Mouse (Mus musculus) ES-Bruce4 (cell line): ENCODE results near the gene Ccnj. TPM values are rescaled to one million over a fixed set of nuclear protein-coding genes. Genes with fewer than 3 reads are reported as not detected.

Experiments used
- H3K27ac ChIP-seq: 2 replicates; pipeline ENCODE4 v1.5.1; 2012; ENCODE audit warnings: low read length, inconsistent platforms; ENCODE audit not compliant: insufficient read depth
- H3K27me3 ChIP-seq: 2 replicates; pipeline ENCODE4 v1.6.1; 2012; ENCODE audit warnings: mild to moderate bottlenecking, low read length, inconsistent platforms; ENCODE audit not compliant: control insufficient read depth, poor library complexity, insufficient read depth, severe bottlenecking
- H3K36me3 ChIP-seq: 2 replicates; pipeline ENCODE4 v1.6.1; 2012; ENCODE audit warnings: inconsistent platforms, mild to moderate bottlenecking, low read length, moderate library complexity; ENCODE audit not compliant: control insufficient read depth, poor library complexity, insufficient read depth, severe bottlenecking
- H3K4me1 ChIP-seq: one replicate; pipeline ENCODE4 v1.8.1; 2011; ENCODE audit warnings: low read length; ENCODE audit not compliant: control insufficient read depth, insufficient read depth
- H3K4me3 ChIP-seq: 2 replicates; pipeline ENCODE4 v1.5.1; 2011; ENCODE audit warnings: low read depth, mild to moderate bottlenecking, low read length
- H3K9ac ChIP-seq: 2 replicates; pipeline ENCODE4 v1.6.1; 2012; ENCODE audit warnings: low read depth, mild to moderate bottlenecking, inconsistent platforms; ENCODE audit not compliant: poor library complexity, severe bottlenecking
- H3K9me3 ChIP-seq: replicated peaks from 2 replicates; pipeline ENCODE4 v1.6.1; 2012; ENCODE audit warnings: mild to moderate bottlenecking, low read length, inconsistent platforms; ENCODE audit not compliant: control insufficient read depth, poor library complexity, insufficient read depth, severe bottlenecking
- CTCF ChIP-seq: IDR thresholded peaks from one replicate; pipeline ENCODE4 v1.8.1; 2011; ENCODE audit warnings: low read depth, low read length
- EP300 ChIP-seq: IDR thresholded peaks from 2 replicates; pipeline ENCODE4 v1.6.1; 2011; ENCODE audit warnings: low read depth, low read length; ENCODE audit not compliant: insufficient read depth
- POLR2A ChIP-seq: IDR thresholded peaks from one replicate; pipeline ENCODE4 v1.8.1; 2011; ENCODE audit warnings: low read length; ENCODE audit not compliant: insufficient read depth
- polyA plus RNA-seq: library from polyadenylated mRNA; stranded (reverse); fragments of >200 nt; gene quantifications from 2 replicates; pipeline ENCODE4 v1.2.4, GENCODE M21; 2011; ENCODE audit warnings: low read depth; ENCODE audit not compliant: missing spikeins, insufficient read depth, insufficient read length

The Ccnj gene
- polyA plus RNA-seq, 1 experiment = 9.4 TPM

DNA sequence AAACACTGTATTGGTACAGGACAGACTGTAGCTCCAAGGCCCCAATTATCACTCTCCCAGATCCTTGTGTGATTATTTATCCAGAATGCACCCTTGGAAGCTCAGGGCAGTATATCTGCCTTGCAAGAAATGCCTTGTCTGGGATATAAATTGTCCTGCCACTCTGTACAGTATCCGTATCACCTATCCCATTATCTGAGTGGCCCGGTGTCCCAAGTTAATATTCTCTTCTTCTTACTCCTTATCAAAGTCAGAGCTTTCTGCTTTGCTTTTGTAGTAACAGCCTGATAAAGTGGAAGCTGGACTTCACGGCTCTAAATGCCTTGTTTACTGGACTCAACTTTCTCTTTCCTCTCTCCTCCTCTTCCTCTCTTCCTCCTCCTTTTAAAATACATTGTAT, 18.3 kb upstream of the Ccnj start:
- Histone ChIP-seq H3K27ac (no peak overlapping the region), H3K9ac (no peak overlapping the region)
- TF ChIP-seq POLR2A (no peak), EP300 (no peak), CTCF (no peak)

DNA sequence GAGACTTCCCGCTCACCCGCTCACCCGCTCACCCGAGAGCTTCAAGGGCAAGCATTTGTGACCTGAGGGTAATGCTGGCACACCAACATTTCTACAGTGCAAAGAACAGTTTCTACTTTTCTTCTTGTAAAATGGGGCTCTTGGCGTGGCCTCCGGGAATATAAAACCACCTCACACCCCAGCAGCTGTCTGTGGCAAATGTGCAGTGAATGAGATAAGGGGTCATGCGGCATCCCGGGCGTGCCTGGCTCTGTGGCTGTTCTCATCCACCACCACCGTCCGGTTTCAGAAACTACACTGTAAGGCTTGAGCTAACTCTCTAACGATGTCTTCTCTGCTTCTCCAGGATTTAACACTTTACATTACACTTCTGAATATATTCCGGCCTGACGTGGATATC, 17.7 kb upstream of the Ccnj start:
- no peaks in the 10 kb centered on the region for H3K9me3 ChIP-seq
- no peak overlapping the region for H3K4me3 ChIP-seq
- TF ChIP-seq EP300 (no peak), CTCF (no peak), POLR2A (no peak)
- no peaks in the 10 kb centered on the region; the same call in 1 of the 2 replicates for H3K27me3 ChIP-seq
- H3K27ac ChIP-seq = no peak overlapping the region
- no peaks in the 10 kb centered on the region for H3K36me3 ChIP-seq
- no peaks in the 10 kb centered on the region for H3K4me1 ChIP-seq
- no peak overlapping the region for H3K9ac ChIP-seq

More for the DNA sequence above, 18.3 kb upstream of the Ccnj start:
- H3K36me3 ChIP-seq = no peaks in the 10 kb centered on the region
- H3K27me3 ChIP-seq = no peaks in the 10 kb centered on the region; the same call in 1 of the 2 replicates
- H3K4me1 ChIP-seq = no peaks in the 10 kb centered on the region
- H3K4me3 ChIP-seq = no peak overlapping the region
- H3K9me3 ChIP-seq = no peaks in the 10 kb centered on the region

DNA sequence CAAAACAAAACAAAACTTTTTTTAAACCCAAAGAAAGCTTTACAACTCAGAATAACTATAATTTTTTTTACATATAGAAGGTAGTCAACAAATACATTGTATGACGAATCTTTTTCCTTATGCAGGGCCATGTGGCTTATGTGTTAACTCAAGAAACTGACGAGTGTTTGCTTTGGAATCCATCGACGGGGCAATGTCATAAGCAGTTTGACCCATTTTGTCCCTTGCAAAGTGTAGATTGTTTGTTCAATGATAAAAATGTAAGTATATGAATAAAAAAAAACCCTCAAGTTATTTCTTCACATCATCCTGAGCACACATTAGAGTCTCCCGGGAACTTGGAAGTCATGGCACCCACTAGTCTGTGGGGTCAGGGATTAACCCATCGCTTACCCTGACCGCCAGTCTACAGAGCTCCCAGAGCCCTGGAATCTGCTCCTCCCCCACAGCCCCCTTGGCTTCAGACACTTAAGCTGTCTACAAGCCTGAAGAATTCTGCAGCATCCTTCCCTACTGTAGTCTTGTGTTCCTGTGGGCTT, 15.4 kb upstream of the Ccnj start:
- Histone ChIP-seq H3K27ac (no peak overlapping the region), H3K9ac (no peak overlapping the region), H3K36me3 (no peaks in the 10 kb centered on the region), H3K9me3 (no peaks in the 10 kb centered on the region), H3K4me3 (no peak overlapping the region), H3K4me1 (no peaks in the 10 kb centered on the region), H3K27me3 (no peaks in the 10 kb centered on the region; the same call in 1 of the 2 replicates)
- TF ChIP-seq CTCF = no peak
- TF ChIP-seq EP300 = no peak
- TF ChIP-seq POLR2A = no peak

DNA sequence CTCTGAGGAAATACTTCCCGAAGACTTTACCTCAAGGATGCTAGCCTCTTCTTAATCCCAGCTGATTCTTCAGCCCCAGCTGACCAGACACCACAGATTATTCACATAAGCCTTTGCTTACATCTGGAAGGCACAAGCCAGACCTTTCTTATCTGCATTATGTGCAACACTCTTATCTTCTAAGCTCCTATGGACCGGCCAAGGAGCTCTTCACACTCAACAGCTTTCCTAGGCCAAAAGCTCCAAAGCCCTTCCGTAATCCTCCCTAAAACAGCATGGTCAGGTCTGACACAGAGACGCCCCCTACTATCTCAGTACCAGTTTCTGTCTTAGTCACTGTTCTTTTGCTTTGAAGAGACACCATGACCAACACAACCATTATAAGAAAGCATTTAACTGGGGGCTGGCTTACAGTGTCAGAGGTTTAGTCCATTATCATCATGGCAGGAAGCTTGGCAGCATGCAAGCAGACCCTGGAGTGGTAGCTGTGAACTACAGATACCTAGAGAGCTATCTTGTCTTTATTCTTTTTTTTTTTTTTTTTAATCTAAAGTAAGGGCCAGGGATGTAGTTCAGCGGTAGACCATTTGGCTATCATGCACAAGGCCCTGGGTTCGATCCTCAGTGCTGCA, 13.1 kb upstream of the Ccnj start:
- Histone ChIP-seq H3K36me3 (no peaks in the 10 kb centered on the region), H3K27me3 (no peaks in the 10 kb centered on the region; the same call in 1 of the 2 replicates), H3K27ac (no peak overlapping the region), H3K9ac (no peak overlapping the region), H3K4me1 (no peaks in the 10 kb centered on the region), H3K9me3 (no peaks in the 10 kb centered on the region), H3K4me3 (no peak overlapping the region)
- no peak for TF ChIP-seq EP300
- no peak for TF ChIP-seq CTCF
- no peak for TF ChIP-seq POLR2A

DNA sequence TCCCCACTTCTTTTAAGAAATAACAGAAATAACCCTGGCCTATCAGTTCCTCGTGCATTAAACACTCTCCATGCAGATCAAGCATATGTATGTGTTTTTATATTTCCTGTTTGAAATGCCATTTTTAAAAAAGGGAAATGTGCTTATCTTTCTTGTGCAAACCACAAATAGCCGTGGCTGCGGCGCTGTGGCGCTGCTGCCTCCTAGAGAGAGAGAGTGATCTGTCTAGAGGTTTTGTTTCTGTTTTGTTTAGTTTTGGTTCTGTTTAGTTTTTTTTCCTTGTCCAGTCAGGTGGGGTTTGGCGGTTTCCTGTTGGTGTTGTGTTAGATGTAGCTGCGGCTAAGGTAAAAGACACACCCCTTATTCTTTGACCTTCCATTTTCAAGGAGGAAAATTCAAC, 12.3 kb upstream of the Ccnj start:
- no peak overlapping the region for H3K9ac ChIP-seq
- no peak overlapping the region for H3K27ac ChIP-seq
- H3K4me1 ChIP-seq = no peaks in the 10 kb centered on the region
- no peak overlapping the region for H3K4me3 ChIP-seq
- no peaks in the 10 kb centered on the region for H3K36me3 ChIP-seq
- no peaks in the 10 kb centered on the region for H3K9me3 ChIP-seq
- H3K27me3 ChIP-seq = no peaks in the 10 kb centered on the region; the same call in 1 of the 2 replicates
- TF ChIP-seq POLR2A = no peak
- TF ChIP-seq CTCF = no peak

DNA sequence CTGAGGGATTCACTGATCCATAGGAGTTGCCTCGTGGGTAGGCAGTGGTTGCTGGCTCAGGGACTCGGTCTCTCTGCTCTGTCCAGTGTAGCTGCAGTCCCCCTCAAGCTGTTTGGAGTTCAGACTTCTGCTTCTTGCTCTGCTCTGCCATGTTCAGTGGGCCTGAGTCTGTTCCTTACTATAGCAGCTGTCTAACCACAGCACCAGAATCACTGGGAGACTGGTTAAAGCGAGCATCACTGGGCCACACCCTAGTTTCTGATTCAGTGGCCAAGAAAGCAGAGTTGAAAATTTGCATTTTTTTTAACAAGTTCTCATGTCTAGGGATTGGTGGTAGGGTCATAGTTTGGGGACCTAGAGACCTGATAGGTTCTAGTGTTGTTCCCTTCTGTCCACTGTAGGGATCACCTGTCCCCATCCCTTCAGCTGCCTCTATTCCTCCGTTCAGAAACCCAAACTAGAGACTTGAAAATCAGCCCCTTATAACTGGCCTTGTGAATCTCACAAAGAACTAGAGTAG, 9.7 kb upstream of the Ccnj start:
- Histone ChIP-seq H3K27me3 (no peaks in the 10 kb centered on the region), H3K9me3 (no peaks in the 10 kb centered on the region), H3K4me1 (no peaks in the 10 kb centered on the region), H3K36me3 (no peaks in the 10 kb centered on the region), H3K4me3 (no peak overlapping the region), H3K27ac (no peak overlapping the region), H3K9ac (no peak overlapping the region)
- TF ChIP-seq EP300 = no peak
- no peak for TF ChIP-seq POLR2A
